Mouse (Mus musculus): ENCODE results near the gene Tmem135. TPM values are rescaled to one million over a fixed set of nuclear protein-coding genes. Genes with fewer than 3 reads are reported as not detected.

The Tmem135 gene
- polyA plus RNA-seq, 1 experiment from 2014 or later, result 22.9 TPM

- ATAC-seq (ENCODE audit: low FRiP score, low read depth), result no peak
- WGBS, result 71% methylated on average over 8 of the region's 8 CpGs
- H3K27ac ChIP-seq, result peak overlapping the region; percentile 67
Measured at GRCm38 (mm10) chr7:89157356-89157755, 246.7 kb downstream of the Tmem135 start.

GRCm38 (mm10) chr7:89156629-89157028 lies 247.4 kb downstream of the Tmem135 start:
- H3K27me3 ChIP-seq, result no peaks in the 10 kb centered on the region
- 0 out of 2 replicates have a peak overlapping the region, but pooled peaks have one; percentile 33 for H3K27ac ChIP-seq
- peaks cover 19% of the 10 kb centered on the region for H3K4me1 ChIP-seq
- no peak overlapping the region for H3K4me2 ChIP-seq (replicated peaks)
- H3K9me3 ChIP-seq, result no peaks in the 10 kb centered on the region
- ATAC-seq (ENCODE audit: low FRiP score, low read depth), result peak; percentile 56; the same call in 1 of the 2 replicates
- no peak overlapping the region for H3K9ac ChIP-seq
- 47% methylated on average over 4 of the region's 4 CpGs for WGBS
- H3K4me3 ChIP-seq, result no peak overlapping the region
- peaks cover 19% of the 10 kb centered on the region for H3K36me3 ChIP-seq

More at GRCm38 (mm10) chr7:89157356-89157755, 246.7 kb downstream of the Tmem135 start:
- H3K4me3 ChIP-seq, result no peak overlapping the region
- H3K9me3 ChIP-seq, result no peaks in the 10 kb centered on the region
- no peak overlapping the region for H3K9ac ChIP-seq
- peaks cover 16% of the 10 kb centered on the region for H3K36me3 ChIP-seq
- peaks cover 26% of the 10 kb centered on the region for H3K4me1 ChIP-seq
- no peaks in the 10 kb centered on the region for H3K27me3 ChIP-seq
- no peak overlapping the region for H3K4me2 ChIP-seq (replicated peaks)

GRCm38 (mm10) chr7:89155741-89156140 lies 248.3 kb downstream of the Tmem135 start:
- peak; percentile 13; the same call in 1 of the 2 replicates for ATAC-seq (ENCODE audit: low FRiP score, low read depth)

GRCm38 (mm10) chr7:89155223-89155622 lies 248.8 kb downstream of the Tmem135 start:
- no peak for ATAC-seq (ENCODE audit: low FRiP score, low read depth)
- Histone ChIP-seq H3K27me3 (no peaks in the 10 kb centered on the region), H3K27ac (no peak overlapping the region), H3K36me3 (peaks cover 25% of the 10 kb centered on the region), H3K9me3 (no peaks in the 10 kb centered on the region), H3K4me3 (no peak overlapping the region), H3K9ac (no peak overlapping the region), H3K4me2 (replicated peaks) (no peak overlapping the region), H3K4me1 (peaks cover 17% of the 10 kb centered on the region)
- 75% methylated on average over 6 of the region's 6 CpGs for WGBS

More at GRCm38 (mm10) chr7:89155741-89156140, 248.3 kb downstream of the Tmem135 start:
- Histone ChIP-seq H3K9me3 (no peaks in the 10 kb centered on the region), H3K27me3 (no peaks in the 10 kb centered on the region), H3K4me3 (no peak overlapping the region), H3K4me1 (peaks cover 17% of the 10 kb centered on the region), H3K36me3 (peaks cover 25% of the 10 kb centered on the region), H3K4me2 (replicated peaks) (no peak overlapping the region), H3K27ac (no peak overlapping the region), H3K9ac (no peak overlapping the region)
- WGBS, result 77% methylated on average over 7 of the region's 7 CpGs

GRCm38 (mm10) chr7:89151345-89151744 lies 252.7 kb downstream of the Tmem135 start:
- H3K27ac ChIP-seq, result no peak overlapping the region
- no peak for ATAC-seq (ENCODE audit: low FRiP score, low read depth)

GRCm38 (mm10) chr7:89140640-89141300 lies 263.3 kb downstream of the Tmem135 start:
- Histone ChIP-seq H3K36me3 (peaks cover 30% of the 10 kb centered on the region), H3K4me1 (no peaks in the 10 kb centered on the region), H3K9ac (no peak overlapping the region), H3K9me3 (no peaks in the 10 kb centered on the region), H3K4me3 (no peak overlapping the region), H3K27ac (no peak overlapping the region), H3K27me3 (no peaks in the 10 kb centered on the region), H3K4me2 (replicated peaks) (no peak overlapping the region)
- no peak for ATAC-seq (ENCODE audit: low FRiP score, low read depth)
- WGBS, result 54% methylated on average over 5 of the region's 5 CpGs

More at GRCm38 (mm10) chr7:89151345-89151744, 252.7 kb downstream of the Tmem135 start:
- WGBS, result 75% methylated on average over 6 of the region's 6 CpGs
- Histone ChIP-seq H3K4me3 (no peak overlapping the region), H3K9ac (no peak overlapping the region), H3K36me3 (peaks cover 32% of the 10 kb centered on the region), H3K27me3 (no peaks in the 10 kb centered on the region), H3K4me2 (replicated peaks) (no peak overlapping the region), H3K4me1 (peaks cover 5% of the 10 kb centered on the region), H3K9me3 (no peaks in the 10 kb centered on the region)

- no peaks in the 10 kb centered on the region for H3K9me3 ChIP-seq
- H3K9ac ChIP-seq, result no peak overlapping the region
- H3K27me3 ChIP-seq, result no peaks in the 10 kb centered on the region
- no peaks in the 10 kb centered on the region for H3K4me1 ChIP-seq
- H3K4me3 ChIP-seq, result no peak overlapping the region
- no peak overlapping the region for H3K4me2 ChIP-seq (replicated peaks)
- ATAC-seq (ENCODE audit: low FRiP score, low read depth), result no peak
- 80% methylated on average over 5 of the region's 5 CpGs for WGBS
- no peak overlapping the region for H3K27ac ChIP-seq
- no peaks in the 10 kb centered on the region; the same call in none of the 2 replicates for H3K36me3 ChIP-seq
Measured at GRCm38 (mm10) chr7:89134884-89135511, 269.0 kb downstream of the Tmem135 start.

- ATAC-seq (ENCODE audit: low FRiP score, low read depth), result peak; percentile 67
- Histone ChIP-seq H3K4me2 (replicated peaks) (no peak overlapping the region), H3K27ac (no peak overlapping the region), H3K36me3 (no peaks in the 10 kb centered on the region), H3K4me1 (no peaks in the 10 kb centered on the region), H3K9ac (no peak overlapping the region), H3K27me3 (no peaks in the 10 kb centered on the region), H3K9me3 (no peaks in the 10 kb centered on the region), H3K4me3 (no peak overlapping the region)
- WGBS, result 57% methylated on average over 7 of the region's 7 CpGs
Measured at GRCm38 (mm10) chr7:89126063-89126882, 277.7 kb downstream of the Tmem135 start.

GRCm38 (mm10) chr7:89116261-89116664 lies 287.8 kb downstream of the Tmem135 start:
- no peaks in the 10 kb centered on the region for H3K27me3 ChIP-seq
- H3K4me3 ChIP-seq, result no peak overlapping the region
- no peak for ATAC-seq (ENCODE audit: low FRiP score, low read depth)
- no peaks in the 10 kb centered on the region for H3K9me3 ChIP-seq
- no peaks in the 10 kb centered on the region for H3K36me3 ChIP-seq
- no peaks in the 10 kb centered on the region for H3K4me1 ChIP-seq
- H3K4me2 ChIP-seq (replicated peaks), result no peak overlapping the region
- no peak overlapping the region for H3K27ac ChIP-seq
- no peak overlapping the region for H3K9ac ChIP-seq
- WGBS, result 80% methylated on average over 1 of the region's 1 CpGs

- Histone ChIP-seq H3K36me3 (no peaks in the 10 kb centered on the region), H3K27ac (no peak overlapping the region), H3K9me3 (no peaks in the 10 kb centered on the region), H3K27me3 (no peaks in the 10 kb centered on the region), H3K4me1 (no peaks in the 10 kb centered on the region), H3K4me2 (replicated peaks) (no peak overlapping the region), H3K9ac (no peak overlapping the region), H3K4me3 (no peak overlapping the region)
- ATAC-seq (ENCODE audit: low FRiP score, low read depth), result no peak
- WGBS, result 76% methylated on average over 3 of the region's 3 CpGs
Measured at GRCm38 (mm10) chr7:89115633-89116032, 288.4 kb downstream of the Tmem135 start.

GRCm38 (mm10) chr7:89106421-89106820 lies 297.6 kb downstream of the Tmem135 start:
- no peaks in the 10 kb centered on the region for H3K9me3 ChIP-seq
- ATAC-seq (ENCODE audit: low FRiP score, low read depth), result no peak
- no peaks in the 10 kb centered on the region for H3K4me1 ChIP-seq
- no peak overlapping the region for H3K27ac ChIP-seq
- no peaks in the 10 kb centered on the region for H3K27me3 ChIP-seq
- H3K4me3 ChIP-seq, result no peak overlapping the region
- 70% methylated on average over 2 of the region's 2 CpGs for WGBS
- H3K9ac ChIP-seq, result no peak overlapping the region
- H3K4me2 ChIP-seq (replicated peaks), result no peak overlapping the region
- no peaks in the 10 kb centered on the region for H3K36me3 ChIP-seq

GRCm38 (mm10) chr7:89099756-89100155 lies 304.3 kb downstream of the Tmem135 start:
- Histone ChIP-seq H3K4me2 (replicated peaks) (no peak overlapping the region), H3K9ac (no peak overlapping the region), H3K4me3 (no peak overlapping the region), H3K27ac (no peak overlapping the region), H3K9me3 (no peaks in the 10 kb centered on the region), H3K27me3 (no peaks in the 10 kb centered on the region), H3K4me1 (no peaks in the 10 kb centered on the region), H3K36me3 (no peaks in the 10 kb centered on the region)
- no peak for ATAC-seq (ENCODE audit: low FRiP score, low read depth)
- 95% methylated on average over 4 of the region's 4 CpGs for WGBS

Measured in limb, embryonic 13.5 days (tissue).